Mouse (Mus musculus) olfactory bulb, adult 2 months (tissue): ENCODE results near the gene Sae1. TPM values are rescaled to one million over a fixed set of nuclear protein-coding genes. Genes with fewer than 3 reads are reported as not detected.

Experiments
- H3K27ac ChIP-seq: fragments of 200-500 bp; 2 replicates; pipeline ENCODE4 v1.5.1; 2012; ENCODE audit warnings: low read depth, low read length; ENCODE audit not compliant: insufficient read depth
- H3K4me1 ChIP-seq: fragments of 200-500 bp; 2 replicates; pipeline ENCODE4 v1.6.1; 2012; ENCODE audit warnings: low read length; ENCODE audit not compliant: control insufficient read depth, insufficient read depth
- H3K4me3 ChIP-seq: fragments of 200-500 bp; 2 replicates; pipeline ENCODE4 v1.5.1; 2012; ENCODE audit warnings: mild to moderate bottlenecking, low read depth, low read length, moderate library complexity; ENCODE audit not compliant: insufficient read depth
- CTCF ChIP-seq: fragments of 200-500 bp; IDR thresholded peaks from 2 replicates; pipeline ENCODE4 v1.5.1; 2012; ENCODE audit warnings: low read depth, mild to moderate bottlenecking, low read length, moderate library complexity; ENCODE audit not compliant: insufficient read depth
- POLR2A ChIP-seq: fragments of 200-500 bp; IDR thresholded peaks from 2 replicates; pipeline ENCODE4 v1.6.1; 2012; ENCODE audit warnings: mild to moderate bottlenecking, low read depth, low read length, moderate library complexity; ENCODE audit not compliant: insufficient read depth
- WGBS: fragments of 180-500 bp; shearing (Covaris S2); methylation state at CpG from one replicate; pipeline ENCODE4 v1.1.7; 2018; 5-methylcytosine and 5-hydroxymethylcytosine counted together
- polyA plus RNA-seq: library from polyadenylated mRNA; stranded (reverse); fragments of >200 nt; gene quantifications from 2 replicates; pipeline ENCODE4 v1.2.4, GENCODE M21; 2012; ENCODE audit warnings: low replicate concordance; ENCODE audit not compliant: missing spikeins, insufficient read depth, insufficient read length

Gene Sae1
- polyA plus RNA-seq, 1 experiment = not detected

- H3K4me1 ChIP-seq = peaks cover 13% of the 10 kb centered on the region
- peak overlapping the region; percentile 62 for H3K4me3 ChIP-seq
- WGBS = under 1% methylated on average over 23 of the region's 23 CpGs
- peak overlapping the region; percentile 85 for H3K27ac ChIP-seq
- TF ChIP-seq CTCF (peak; percentile 89), POLR2A (peak; percentile 23; the same call in 1 of the 2 replicates)
Observed at GRCm38 (mm10) chr7:16294837-16295236, 92.8 kb downstream of the Sae1 start.

GRCm38 (mm10) chr7:16294346-16294745, 93.3 kb downstream of the Sae1 start:
- peaks cover 13% of the 10 kb centered on the region for H3K4me1 ChIP-seq
- WGBS = 24% methylated on average over 4 of the region's 4 CpGs
- no peak overlapping the region for H3K4me3 ChIP-seq
- no peak for TF ChIP-seq POLR2A
- no peak for TF ChIP-seq CTCF
- H3K27ac ChIP-seq = no peak overlapping the region

GRCm38 (mm10) chr7:16287791-16288190, 99.8 kb downstream of the Sae1 start:
- TF ChIP-seq CTCF = no peak
- TF ChIP-seq POLR2A = no peak
- Histone ChIP-seq H3K4me3 (no peak overlapping the region), H3K27ac (no peak overlapping the region), H3K4me1 (peaks cover 16% of the 10 kb centered on the region)
- WGBS = 90% methylated on average over 1 of the region's 1 CpGs

GRCm38 (mm10) chr7:16287016-16287415, 100.6 kb downstream of the Sae1 start:
- peak overlapping the region; percentile 82 for H3K27ac ChIP-seq

GRCm38 (mm10) chr7:16286026-16286961, 101.3 kb downstream of the Sae1 start, which contains the start of gene Ccdc9:
TSS of gene Ccdc9 (minus strand) at chr7:16286795.
- 0 out of 2 replicates have a peak, but pooled peaks have one; percentile 32 for TF ChIP-seq POLR2A
- 0 out of 2 replicates have a peak, but pooled peaks have one; percentile 4 for TF ChIP-seq CTCF
- H3K4me3 ChIP-seq = peak within 1 kb of the TSS; percentile 62
- H3K4me1 ChIP-seq = peaks cover 16% of the 10 kb centered on the region
- 1% methylated on average over 70 of the region's 70 CpGs for WGBS
- H3K27ac ChIP-seq = peak within 1 kb of the TSS; percentile 82

More at GRCm38 (mm10) chr7:16287016-16287415, 100.6 kb downstream of the Sae1 start:
- Histone ChIP-seq H3K4me3 (peak overlapping the region; percentile 62; the same call in 1 of the 2 replicates), H3K4me1 (peaks cover 16% of the 10 kb centered on the region)
- TF ChIP-seq CTCF (no peak), POLR2A (no peak)
- 66% methylated on average over 2 of the region's 2 CpGs for WGBS

GRCm38 (mm10) chr7:16285450-16286025, 102.1 kb downstream of the Sae1 start:
- Histone ChIP-seq H3K27ac (no peak overlapping the region), H3K4me3 (peak overlapping the region; percentile 62), H3K4me1 (peaks cover 16% of the 10 kb centered on the region)
- 3% methylated on average over 14 of the region's 14 CpGs for WGBS
- TF ChIP-seq CTCF (no peak), POLR2A (no peak)

GRCm38 (mm10) chr7:16284904-16285303, 102.7 kb downstream of the Sae1 start:
- Histone ChIP-seq H3K4me1 (peaks cover 16% of the 10 kb centered on the region), H3K4me3 (no peak overlapping the region), H3K27ac (no peak overlapping the region)
- WGBS = 71% methylated on average over 9 of the region's 9 CpGs
- TF ChIP-seq CTCF = no peak
- TF ChIP-seq POLR2A = no peak

- no peak overlapping the region for H3K4me3 ChIP-seq
- peaks cover 16% of the 10 kb centered on the region for H3K4me1 ChIP-seq
- TF ChIP-seq POLR2A (no peak), CTCF (no peak)
- H3K27ac ChIP-seq = no peak overlapping the region
- 87% methylated on average over 8 of the region's 8 CpGs for whole genome bisulfite sequencing
Observed at GRCm38 (mm10) chr7:16284001-16284400, 103.6 kb downstream of the Sae1 start.

- H3K27ac ChIP-seq = no peak overlapping the region
- H3K4me3 ChIP-seq = no peak overlapping the region
- peaks cover 16% of the 10 kb centered on the region for H3K4me1 ChIP-seq
- 93% methylated on average over 13 of the region's 13 CpGs for WGBS
- TF ChIP-seq POLR2A = no peak
- TF ChIP-seq CTCF = no peak
Observed at GRCm38 (mm10) chr7:16282334-16282733, 105.3 kb downstream of the Sae1 start.
